Mouse (Mus musculus) fat pad, adult 2 months (tissue): ENCODE measurements around the gene Mansc4.

Experiments
- DNase-seq: peaks from one replicate; pipeline ENCODE4 v3.0.0-alpha.2; 2011; ENCODE audit warnings: low read depth, low spot score; ENCODE audit errors: extremely low read depth

Mansc4 gene

DNA sequence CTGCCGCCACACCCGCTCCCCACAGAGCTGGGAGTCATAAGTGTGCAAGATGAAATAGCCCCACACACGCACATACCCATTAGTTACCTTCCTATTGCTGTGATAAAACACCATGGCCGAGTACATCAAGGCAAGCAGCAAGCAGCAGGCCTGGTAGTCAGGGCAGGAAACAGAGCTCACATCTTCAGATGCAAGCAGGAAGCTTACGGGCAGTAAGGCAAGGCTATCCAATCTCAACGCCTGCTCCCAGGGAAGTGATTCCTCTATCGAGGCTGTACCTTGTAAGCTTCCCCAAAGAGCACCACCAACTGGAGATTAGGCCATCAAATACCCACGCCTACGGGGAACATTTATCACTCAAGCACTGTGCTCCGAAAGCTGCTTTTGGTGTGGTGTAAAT, 6.9 kb downstream of the Mansc4 start:
- no peak for DNase-seq

DNA sequence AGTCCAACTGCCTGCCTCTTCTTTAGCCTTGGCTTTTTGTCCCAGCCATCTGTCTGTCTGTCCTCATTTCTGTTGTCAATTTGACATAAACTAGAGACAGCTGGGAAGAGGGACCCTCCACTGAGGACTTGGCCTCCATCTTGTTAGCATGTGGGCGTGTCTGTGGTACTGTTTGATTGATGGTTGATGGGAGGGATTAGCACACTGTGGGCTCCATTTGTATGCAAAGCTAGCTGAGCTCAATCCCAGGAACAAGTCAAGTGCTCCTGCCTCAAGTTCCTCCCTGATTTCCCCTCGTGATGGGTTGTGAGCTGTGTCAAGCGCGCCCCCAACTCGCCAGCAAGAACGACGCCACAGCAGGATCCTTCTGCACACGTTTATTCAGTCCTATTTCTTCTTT, 10.0 kb downstream of the Mansc4 start:
- no peak for DNase-seq

DNA sequence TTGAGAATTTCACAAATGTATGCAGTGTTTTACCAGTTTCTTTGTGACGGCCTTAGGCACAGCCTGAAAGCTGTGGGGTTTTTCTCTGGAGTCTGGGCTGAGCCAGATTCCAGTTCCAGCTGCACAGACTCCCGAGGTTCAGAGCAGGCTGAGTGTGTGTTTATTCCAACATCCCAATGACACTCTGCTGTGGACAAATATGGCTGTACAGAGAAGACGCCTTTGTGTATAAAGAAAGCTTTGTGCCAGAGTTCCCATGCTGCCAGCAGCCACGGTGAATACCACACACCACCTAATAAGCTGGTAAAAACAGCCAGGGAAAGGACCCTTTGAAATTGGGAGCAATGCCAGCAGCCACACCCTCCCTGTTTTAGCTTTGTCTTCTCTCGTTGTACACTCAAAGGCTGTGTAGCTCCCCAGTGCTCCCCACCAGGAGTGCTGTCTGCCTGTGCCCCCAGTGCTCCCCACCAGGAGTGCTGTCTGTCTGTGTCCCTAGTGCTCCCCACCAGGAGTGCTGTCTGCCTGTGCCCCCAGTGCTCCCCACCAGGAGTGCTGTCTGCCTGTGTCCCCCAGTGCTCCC, 10.9 kb downstream of the Mansc4 start:
- no peak for DNase-seq

DNA sequence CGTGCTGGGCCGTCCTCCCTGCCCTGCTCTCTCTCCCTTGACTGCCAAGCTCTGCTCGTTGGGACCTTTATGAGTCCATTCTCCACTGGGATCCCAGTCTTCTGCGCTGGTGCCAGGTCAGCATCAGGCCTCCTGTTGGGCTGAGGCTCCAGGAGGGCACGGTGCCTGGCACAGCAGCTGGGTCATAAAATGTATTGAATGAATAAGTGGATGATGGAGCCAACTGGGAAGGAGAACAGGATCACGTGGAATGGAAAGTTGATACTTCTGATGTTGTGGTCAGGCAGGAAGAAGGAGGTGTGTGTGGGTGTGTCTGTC, 21.9 kb downstream of the Mansc4 start:
- no peak for DNase-seq

DNA sequence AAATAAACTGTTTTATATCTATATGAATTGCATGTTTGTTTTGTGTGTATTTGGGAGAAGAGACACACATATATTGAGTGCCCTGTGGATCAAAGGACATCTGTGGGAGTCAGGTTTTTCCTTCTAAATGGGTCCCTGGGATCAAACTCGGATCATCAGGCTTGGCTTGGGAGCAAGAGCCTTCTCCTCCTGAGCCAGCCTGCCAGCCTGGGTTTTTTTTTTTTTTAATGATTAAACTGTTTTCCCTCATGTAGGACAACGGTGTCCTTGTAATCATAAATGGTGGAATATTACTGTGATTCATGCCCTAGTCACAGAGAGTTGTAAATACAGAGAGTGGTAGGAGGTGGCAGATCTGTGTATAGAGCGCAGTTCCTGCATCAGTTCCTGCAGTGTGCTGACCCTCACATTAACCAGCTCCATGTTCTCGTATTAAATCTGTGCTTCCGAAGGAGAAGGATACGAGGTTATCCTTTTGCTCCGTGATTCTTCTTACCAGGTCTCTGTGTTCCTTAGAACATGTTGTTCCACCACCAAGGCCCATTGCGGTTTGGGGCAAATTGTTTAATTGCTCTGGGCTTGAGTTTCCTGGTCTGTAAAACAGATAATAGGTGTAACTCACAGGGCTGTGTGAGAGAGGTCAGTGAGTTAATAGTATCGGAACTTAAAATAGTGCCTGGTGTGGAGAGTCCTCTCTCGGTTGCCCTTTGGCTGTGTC, 22.4 kb downstream of the Mansc4 start:
- no peak for DNase-seq

DNA sequence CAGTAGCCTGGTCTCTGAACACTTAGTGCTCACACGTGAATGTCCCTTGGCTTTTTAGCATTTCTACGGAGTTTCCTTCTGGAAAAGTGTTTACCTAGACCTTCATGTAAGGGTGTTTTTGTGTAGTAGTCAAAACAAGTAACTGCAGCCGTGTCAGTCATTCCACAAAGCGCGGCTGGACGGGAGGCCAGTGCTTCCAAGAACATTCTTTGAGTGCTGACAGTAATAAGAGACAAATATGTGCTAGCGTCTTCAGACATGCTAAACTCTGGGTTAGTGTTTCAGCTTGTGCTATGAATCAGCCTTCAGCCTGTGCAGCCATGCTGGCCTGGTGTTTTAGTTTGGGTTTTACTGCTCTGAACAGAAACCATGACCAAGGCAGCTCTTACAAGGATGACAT, 24.1 kb downstream of the Mansc4 start:
- DNase-seq = no peak

DNA sequence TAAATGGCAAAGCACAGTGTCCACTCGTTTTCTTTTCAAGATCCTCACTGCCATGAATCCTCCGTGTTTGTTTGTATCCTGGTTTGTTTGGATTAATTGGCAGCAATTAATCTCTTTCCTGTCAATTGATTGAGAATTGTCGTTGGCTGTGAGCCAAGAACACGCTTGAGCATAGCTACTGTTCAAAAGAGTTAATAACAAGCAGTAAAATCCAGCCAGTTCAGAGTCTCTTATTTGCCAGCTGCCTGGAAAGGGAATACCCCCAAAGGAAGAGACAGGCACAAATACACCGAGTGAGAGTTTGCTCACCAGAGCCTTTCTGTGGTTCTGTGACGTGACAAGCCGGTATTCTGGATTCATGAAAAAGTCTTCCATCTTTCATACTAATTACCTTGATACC, 24.8 kb downstream of the Mansc4 start:
- DNase-seq = no peak

DNA sequence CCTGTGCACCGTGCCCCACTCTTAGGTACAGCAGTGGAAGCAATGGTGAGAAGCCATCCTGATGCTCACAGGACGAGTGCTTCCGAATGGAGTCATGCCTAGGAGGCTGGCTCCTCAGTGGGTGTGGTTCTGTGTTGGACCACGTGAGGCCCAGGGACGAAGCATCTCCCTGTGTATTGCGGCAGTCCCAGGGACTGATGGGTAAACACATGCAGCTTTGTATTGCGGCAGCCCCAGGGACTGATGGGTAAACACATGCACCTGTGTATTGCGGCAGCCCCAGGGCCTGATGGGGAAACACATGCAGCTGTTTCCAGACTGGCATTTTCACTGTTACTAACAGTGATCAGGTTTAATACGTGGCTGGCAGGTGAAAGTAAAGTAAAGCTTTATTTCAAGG, 25.2 kb downstream of the Mansc4 start:
- DNase-seq = no peak

DNA sequence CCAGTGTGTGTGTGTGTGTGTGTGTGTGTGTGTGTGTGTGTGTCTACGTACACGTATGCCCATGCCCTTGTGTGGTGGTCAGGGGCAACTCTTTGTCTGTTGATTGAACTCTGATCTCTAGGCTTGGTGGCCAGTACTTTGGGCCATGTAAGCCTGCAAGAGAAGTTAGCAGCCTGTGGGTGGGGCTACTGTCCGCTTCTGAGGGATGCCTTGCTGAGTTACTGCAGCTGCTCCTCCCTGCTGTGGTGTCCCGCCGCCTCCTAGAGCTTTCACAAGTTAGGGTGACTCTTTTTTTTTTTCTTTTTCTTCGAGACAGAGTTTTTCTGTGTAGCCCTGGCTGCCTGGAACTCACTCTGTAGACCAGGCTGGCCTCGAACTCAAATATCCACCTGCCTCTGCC, 27.5 kb downstream of the Mansc4 start:
- DNase-seq = no peak

DNA sequence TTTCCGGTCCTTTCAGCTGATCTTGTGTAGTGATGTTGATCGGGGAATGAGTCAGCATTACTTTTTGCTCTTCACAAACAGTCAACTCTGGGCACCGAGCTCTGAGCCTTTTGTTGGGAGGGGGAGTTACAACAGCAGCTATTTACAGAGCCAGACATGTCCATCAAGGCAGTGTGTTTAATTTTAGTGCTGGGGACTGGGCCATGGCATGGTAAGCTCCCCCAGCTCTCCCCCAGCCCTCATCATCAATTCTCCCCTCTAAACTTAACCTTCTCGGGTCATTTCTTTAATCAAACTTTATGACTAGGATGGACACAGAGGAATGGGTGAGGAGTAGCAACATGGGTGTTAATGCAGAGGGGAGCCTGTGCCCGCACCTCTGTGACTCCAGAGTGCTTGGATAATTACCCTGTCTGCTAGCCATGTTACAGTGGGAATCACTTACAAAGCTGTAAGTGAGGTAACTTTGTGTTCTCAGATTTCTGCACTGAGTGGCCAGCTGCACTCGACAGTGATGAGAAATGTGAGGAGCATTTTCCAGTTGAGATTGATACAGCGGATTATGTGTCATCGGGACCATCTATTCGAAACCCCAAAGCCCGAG, 31.4 kb downstream of the Mansc4 start:
- no peak for DNase-seq

DNA sequence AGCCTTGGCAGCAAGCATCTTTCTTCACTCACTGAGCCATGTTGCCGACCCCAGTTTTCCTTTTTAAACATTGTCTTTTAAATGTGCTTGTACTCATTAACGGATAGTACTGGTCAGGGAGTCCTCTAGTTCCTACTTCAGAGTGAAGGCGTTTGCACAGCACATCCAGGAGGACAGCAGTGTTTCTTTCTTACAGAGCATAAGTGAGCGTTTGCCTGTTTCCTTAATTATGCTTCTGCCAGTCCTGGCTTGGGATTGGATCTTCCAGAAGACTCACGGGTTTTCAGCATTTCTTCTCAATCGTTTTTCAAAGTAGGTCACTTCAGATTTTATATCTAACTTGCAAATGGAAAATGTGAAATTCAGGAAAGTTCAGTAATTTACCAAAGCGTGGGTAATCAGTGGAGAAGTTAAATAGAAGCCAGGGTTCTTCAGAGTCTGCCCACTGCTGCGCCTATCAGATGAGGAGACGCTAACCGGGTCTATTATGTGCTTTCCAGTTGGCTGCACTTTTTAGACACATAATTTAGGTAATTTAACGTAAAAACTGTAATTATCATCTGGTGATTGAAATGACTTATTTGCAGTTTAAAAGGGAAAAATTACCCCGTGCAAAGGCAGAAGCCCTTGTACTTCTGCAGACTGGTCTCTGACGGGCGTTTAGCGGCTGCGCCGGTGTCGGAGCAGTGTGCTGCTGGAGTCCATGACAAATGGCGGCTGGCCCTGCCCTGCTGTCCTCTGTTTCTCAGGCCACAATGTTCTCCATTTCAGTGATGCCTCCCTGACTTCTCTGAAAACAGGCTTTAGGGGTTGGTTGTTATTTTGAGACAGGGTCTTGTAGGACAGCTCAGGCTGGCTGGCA, 32.8 kb downstream of the Mansc4 start:
- no peak for DNase-seq

DNA sequence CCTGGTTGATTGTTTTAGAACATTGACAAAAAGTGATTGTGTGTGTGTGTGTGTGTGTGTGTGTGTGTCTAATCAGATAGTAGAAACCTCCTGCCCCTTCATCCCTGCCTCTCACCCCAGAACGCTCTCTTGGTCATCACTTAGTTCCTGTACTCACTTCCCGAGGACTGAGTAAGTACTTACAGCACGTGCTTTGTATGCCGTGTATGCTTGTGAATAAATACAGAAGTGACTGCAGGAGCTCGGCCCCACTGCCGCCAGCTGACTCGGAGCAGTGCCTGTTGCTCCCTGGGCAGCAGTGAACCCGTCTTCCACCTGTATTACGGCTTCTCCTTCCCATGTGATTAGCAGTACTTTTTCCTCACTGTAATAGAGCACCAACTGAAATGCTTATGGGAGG, 34.4 kb downstream of the Mansc4 start:
- DNase-seq = no peak

DNA sequence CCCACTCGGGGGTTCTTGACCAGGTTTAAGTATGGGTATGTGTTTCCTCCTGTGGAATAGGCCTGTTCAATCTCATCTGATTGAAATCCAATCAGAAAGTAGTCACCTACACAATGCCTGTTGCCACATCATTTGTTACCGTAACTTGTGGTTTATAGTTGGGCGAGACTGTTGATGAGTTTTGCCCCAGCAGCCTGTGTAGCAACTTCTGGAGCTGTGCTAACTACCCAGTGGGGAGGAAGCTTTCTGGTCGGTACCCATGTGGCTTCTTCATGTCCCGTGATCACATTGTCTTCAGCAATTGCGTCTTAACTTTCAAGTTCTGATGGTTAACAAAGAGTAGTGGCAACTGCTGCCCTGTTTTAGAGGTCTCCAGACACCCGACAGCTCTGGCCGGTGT, 35.2 kb downstream of the Mansc4 start:
- DNase-seq = no peak

DNA sequence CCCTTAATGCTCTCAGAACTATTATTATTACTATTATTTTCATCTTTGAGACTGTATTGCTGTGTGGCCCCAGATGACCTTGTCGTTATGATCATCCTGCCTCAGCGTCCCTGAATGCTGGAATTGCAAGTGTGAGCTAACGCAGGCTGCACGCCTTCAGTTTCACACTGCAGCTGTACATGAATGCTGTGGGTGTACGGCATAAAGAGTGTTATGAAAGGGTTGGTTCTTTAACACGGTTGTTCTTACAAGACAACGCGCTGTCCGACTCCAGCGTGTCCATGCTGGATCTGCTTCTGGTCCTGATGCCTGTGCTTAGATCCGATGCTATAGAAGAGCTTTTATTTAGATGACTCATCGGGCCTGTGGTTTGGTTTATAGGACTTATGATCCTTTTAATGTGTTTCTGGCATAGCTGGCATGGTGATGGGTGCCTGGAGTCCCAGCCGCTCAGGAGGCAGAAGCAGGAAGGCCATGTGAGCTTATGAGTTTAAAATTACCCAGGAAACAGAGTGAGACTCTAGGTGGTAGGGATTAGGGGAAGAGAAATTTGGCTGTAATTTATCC, 37.5 kb downstream of the Mansc4 start:
- DNase-seq = no peak

DNA sequence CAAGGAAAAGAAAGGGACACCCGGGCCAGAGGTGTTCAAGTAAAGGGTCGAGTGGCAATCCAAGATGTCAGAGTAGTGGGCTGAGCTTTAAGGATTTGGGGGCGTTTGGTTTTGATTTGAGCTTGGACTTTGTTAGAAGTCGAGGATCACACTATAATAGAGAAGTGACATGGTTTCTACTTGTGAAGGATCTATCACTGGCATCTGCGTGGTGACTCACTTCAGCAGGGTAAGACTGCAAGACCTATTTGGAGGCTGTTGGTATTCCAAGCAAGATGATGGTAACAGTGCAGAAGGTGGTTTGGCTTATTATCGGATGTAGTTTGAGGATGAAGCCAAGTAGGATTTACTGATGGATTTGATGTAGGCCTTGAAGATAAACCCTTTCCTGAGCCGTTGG, 43.2 kb downstream of the Mansc4 start:
- no peak for DNase-seq

DNA sequence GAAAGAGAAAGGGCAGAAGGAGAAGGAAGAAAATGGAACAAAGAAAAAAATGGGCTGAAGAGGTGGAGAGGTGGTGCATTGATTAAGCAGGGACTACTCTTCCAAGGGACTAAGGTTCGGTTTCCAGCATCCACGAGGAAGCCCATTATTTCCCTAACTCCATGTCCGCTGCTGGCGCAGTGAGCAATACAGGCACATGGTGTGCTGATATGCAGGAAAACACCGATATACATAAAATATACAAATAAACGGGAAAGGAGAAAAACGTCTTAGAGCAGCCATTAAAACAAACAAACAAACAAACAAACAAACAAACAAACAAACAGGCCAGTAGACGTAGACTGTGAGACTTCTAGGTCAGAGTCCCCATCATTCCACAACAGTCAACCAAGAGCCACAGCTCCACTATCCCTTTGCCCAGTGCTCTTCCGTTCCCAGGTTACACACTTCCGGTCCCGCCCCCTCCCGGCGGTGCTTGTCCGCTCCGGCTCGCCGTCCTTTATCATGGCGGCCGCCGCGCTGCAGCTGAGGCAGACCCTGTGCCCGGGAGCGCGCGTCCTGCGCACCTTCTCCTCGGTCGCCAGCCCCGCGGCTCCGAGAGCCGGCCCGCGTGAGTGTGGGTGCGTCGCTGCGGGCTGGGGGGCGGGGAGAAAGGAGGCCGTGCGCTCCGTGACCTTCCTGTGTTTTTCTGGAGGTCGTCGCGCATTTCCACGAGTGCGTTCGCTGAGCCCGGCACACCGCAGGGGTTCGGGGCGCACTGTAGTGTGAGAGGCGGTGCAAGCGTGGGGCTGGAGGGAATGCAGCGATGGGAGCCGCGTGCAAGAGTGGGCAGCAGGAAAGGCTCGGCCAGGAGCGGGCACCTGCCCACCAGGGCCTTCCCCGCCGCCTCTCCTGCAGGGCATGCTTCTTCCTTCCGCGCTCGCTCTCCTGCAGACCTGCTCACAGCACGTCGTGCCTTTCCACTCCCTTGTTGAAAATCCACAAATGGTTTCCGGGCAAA, 44.2 kb downstream of the Mansc4 start, which contains the start of gene Mrps35:
Gene Mrps35 (plus strand): TSS at position 474 of the 1,000 bp plus-strand sequence.
- no peak for DNase-seq

DNA sequence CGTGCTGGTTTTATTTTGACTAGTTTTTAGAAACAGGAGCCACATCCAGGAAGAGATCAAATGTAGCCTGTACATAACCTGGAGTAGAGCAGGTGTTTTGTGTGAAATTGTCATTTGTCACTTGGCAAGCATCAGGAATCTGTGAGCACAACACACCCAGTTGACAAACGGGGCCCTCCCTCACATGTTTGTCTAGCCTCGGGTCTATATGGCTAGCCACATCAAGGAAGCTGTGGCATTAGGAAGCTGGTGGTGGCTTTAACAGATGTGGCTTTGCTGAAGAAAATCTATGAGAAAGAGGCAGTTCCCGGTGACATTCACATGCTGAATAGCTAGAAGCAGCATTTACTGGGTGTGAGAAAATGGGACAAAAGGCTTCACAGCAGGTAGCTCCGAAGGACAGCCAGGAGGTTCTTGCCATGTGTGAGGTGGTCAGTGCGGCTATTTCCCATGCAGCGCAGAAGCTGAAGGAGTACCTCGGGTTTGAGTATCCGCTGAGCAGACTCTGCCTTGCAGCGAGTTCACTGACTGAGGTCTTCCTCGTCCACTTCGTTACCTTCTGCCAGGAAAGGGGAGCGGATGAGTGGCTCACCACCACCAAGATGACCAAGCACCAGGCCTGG, 54.4 kb downstream of the Mansc4 start, which contains the start of gene Rep15:
Gene Rep15 (plus strand): TSS at position 282 of the 623 bp plus-strand sequence.
- no peak for DNase-seq

DNA sequence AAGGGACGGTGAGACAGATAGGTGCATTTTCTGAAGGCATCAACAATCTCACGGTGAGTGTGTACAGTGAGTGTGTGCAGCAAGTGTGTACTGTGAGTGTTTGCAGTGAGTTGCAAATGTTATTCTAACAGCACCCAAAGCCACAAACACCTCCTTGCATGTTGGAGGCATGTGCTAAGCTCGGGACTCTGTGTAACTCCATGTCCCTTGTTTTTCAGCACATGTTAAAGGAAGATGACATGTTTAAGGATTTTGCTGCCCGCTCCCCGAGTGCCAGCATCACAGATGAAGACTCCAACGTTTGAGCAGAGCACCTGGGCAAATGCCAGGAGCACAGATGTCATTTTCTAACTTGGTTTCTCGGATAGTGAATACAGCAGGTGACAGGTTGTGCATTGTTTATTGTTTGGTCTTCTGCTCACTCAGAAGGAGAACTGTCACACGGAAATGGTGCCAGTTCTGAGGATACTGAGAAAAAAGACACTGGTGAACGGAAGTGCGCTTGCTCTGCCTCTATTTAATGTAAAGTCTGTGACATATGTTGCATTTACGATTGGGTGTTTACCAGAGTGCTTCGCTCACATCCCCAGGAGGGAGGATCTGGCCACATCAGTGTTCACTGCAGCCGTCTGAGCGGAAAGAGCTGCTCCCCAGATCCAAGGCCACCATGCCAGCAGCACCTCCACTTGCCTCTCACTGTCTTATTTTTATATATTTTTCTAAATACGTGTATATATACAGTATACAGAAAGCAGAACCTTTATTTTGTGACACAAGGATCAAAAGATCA, 56.5 kb downstream of the Mansc4 start:
- DNase-seq = no peak

DNA sequence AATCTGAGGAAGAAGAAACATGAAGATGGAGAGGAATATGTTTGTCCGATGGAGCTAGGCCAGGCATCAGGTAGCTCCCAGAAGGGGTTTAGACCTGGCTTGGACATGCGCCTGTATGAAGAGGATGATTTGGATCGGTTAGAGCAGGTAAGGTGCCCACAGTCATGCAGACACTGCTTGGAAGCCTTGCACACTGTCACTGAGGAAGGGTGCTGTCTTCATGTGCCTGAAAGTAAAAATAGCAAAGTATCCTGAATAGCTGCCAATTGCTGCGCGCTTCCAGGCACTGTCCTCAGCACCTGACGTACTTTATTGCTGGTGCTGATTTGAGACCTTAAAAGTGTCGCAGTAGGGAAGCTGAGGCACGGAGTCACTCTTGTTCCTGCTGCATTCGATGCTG, 57.2 kb downstream of the Mansc4 start:
- DNase-seq = no peak
